In the genomic region with DNA sequence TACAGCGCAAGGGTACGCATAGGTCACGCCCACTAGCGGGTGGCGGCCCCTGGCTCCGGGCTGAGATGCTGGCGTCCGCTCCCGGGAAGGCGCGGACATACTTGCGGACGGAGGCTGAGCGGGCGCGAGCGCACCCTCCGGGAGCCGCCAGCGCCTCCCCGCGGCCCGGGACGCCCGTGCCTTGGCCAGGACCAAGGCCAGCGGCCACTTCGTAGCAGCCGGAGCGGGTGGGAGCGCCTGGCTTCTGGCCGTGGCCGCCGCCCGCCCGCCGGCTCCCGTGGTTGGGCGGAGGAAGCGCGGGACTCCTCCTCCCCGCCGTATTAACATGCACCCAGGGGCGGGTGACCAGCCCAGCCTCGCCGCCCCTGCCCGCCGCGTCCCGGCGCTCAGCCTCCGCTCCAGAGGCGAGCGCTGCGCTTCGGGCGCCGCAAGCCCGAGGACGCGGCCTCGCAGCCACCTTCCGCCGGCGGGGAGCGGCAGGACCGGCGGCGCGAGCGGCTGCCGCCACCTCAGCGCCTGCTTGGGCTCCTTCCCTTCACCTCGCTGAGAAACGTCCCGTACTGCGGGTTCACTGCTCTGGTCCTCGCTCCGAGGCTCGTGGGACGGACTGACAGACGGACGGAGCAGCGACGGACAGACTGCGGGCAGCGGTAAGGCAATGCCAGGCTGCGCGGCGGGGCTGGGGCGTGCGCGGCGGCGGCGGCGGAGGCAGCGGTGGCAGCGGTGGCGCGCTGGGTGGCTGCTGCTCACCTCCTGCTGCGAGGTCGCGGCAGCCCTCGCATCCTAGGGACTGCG, we compare ENCODE assay signal across 8 mouse cellular contexts. TPM values are rescaled to one million over a fixed set of nuclear protein-coding genes. Genes with fewer than 3 reads are reported as not detected.
DNase-seq lines count a peak whose midpoint lies in the region; ATAC-seq and TF ChIP-seq lines count a peak whose summit lies in the region.

A gene (plus strand): TSS at position 53 of the 795 bp plus-strand sequence.

- H3K9me3 ChIP-seq in embryonic facial prominence, embryonic 12.5 days, result no peaks in the 10 kb centered on the region
- H3K9me3 ChIP-seq in heart, embryonic 10.5 days, result no peaks in the 10 kb centered on the region
- no peaks in the 10 kb centered on the region for H3K9me3 ChIP-seq in kidney, embryonic 14.5 days (ENCODE audit: control insufficient read depth, low read length)

- H3K27ac ChIP-seq in thymus, adult 2 months (ENCODE audit: control insufficient read depth, insufficient read depth, low read length), result no peak within 1 kb of the TSS
- H3K27ac ChIP-seq in embryonic facial prominence, embryonic 12.5 days, result no peak within 1 kb of the TSS
- no peak within 1 kb of the TSS for H3K27ac ChIP-seq in heart, embryonic 10.5 days
- no peak within 1 kb of the TSS for H3K27ac ChIP-seq in kidney, embryonic 14.5 days (ENCODE audit: low read depth, low read length)

- peak; percentile 94 for ATAC-seq in embryonic facial prominence, embryonic 12.5 days (ENCODE audit: insufficient number of reproducible peaks, insufficient read depth, low FRiP score, low TSS enrichment)
- peak; percentile 99 for ATAC-seq in kidney, embryonic 14.5 days (ENCODE audit: low FRiP score, low TSS enrichment)

- WGBS in thymus, adult 2 months, result 4% methylated on average over 103 of the region's 105 CpGs
- WGBS in embryonic facial prominence, embryonic 12.5 days, result under 1% methylated on average over 85 of the region's 105 CpGs
- WGBS in heart, embryonic 10.5 days, result under 1% methylated on average over 104 of the region's 105 CpGs
- WGBS in kidney, embryonic 14.5 days, result 0% methylated on average over 97 of the region's 105 CpGs

- TF ChIP-seq POLR2A in thymus, adult 2 months (IDR thresholded peaks at IDR 0.05; ENCODE audit: control insufficient read depth, extremely low read depth, insufficient read depth, low read length, poor library complexity), result no peak

- H3K36me3 ChIP-seq in thymus, adult 2 months (ENCODE audit: control insufficient read depth, insufficient read depth, low read length), result no peaks in the 10 kb centered on the region
- H3K36me3 ChIP-seq in embryonic facial prominence, embryonic 12.5 days, result no peaks in the 10 kb centered on the region
- H3K36me3 ChIP-seq in heart, embryonic 10.5 days, result no peaks in the 10 kb centered on the region
- no peaks in the 10 kb centered on the region for H3K36me3 ChIP-seq in kidney, embryonic 14.5 days (ENCODE audit: control insufficient read depth, insufficient read depth, low read length)

- peak within 1 kb of the TSS; percentile 54 for H3K9ac ChIP-seq in embryonic facial prominence, embryonic 12.5 days
- H3K9ac ChIP-seq in kidney, embryonic 14.5 days (ENCODE audit: low read depth, low read length), result peak within 1 kb of the TSS; percentile 42; the same call in 1 of the 2 replicates

- H3K4me3 ChIP-seq in thymus, adult 2 months (ENCODE audit: control insufficient read depth, insufficient read depth, low read length), result no peak within 1 kb of the TSS
- peak within 1 kb of the TSS; percentile 60 for H3K4me3 ChIP-seq in embryonic facial prominence, embryonic 12.5 days
- H3K4me3 ChIP-seq in heart, embryonic 10.5 days, result peak within 1 kb of the TSS; percentile 70
- H3K4me3 ChIP-seq in kidney, embryonic 14.5 days (ENCODE audit: low read length), result peak within 1 kb of the TSS; percentile 58

- peak within 1 kb of the TSS; percentile 99 for H3K4me2 ChIP-seq in embryonic facial prominence, embryonic 12.5 days (replicated peaks)
- peak within 1 kb of the TSS; percentile 97 for H3K4me2 ChIP-seq in kidney, embryonic 14.5 days (replicated peaks; ENCODE audit: low read depth, low read length)

- H3K4me1 ChIP-seq in thymus, adult 2 months (replicated peaks; ENCODE audit: control insufficient read depth, insufficient read depth, low read length), result no peaks in the 10 kb centered on the region
- H3K4me1 ChIP-seq in embryonic facial prominence, embryonic 12.5 days, result peaks cover 11% of the 10 kb centered on the region; the same call in 1 of the 2 replicates
- peaks cover 13% of the 10 kb centered on the region for H3K4me1 ChIP-seq in heart, embryonic 10.5 days
- no peaks in the 10 kb centered on the region; the same call in 1 of the 2 replicates for H3K4me1 ChIP-seq in kidney, embryonic 14.5 days (ENCODE audit: control insufficient read depth, insufficient read depth, low read length)

- DNase-seq in thymus, adult 2 months, result peak; percentile 1
- no peak for DNase-seq in thymus, postnatal 14 days
- peak; percentile 78 for DNase-seq in heart, embryonic 10.5 days (ENCODE audit: low spot score)
- peak; percentile 58 for DNase-seq in liver
- peak; percentile 87 for DNase-seq in ovary, adult 18-20 months (ENCODE audit: low spot score)
- no peak for DNase-seq in spleen, postnatal 36 days (ENCODE audit: low spot score in 2 of 2)

- H3K27me3 ChIP-seq in thymus, adult 2 months (ENCODE audit: control insufficient read depth, insufficient read depth, low read length), result peaks cover 2% of the 10 kb centered on the region; the same call in 1 of the 2 replicates
- H3K27me3 ChIP-seq in embryonic facial prominence, embryonic 12.5 days, result peaks cover 42% of the 10 kb centered on the region
- peaks cover 52% of the 10 kb centered on the region for H3K27me3 ChIP-seq in heart, embryonic 10.5 days (ENCODE audit: insufficient read depth, poor library complexity, severe bottlenecking)
- peaks cover 22% of the 10 kb centered on the region for H3K27me3 ChIP-seq in kidney, embryonic 14.5 days (ENCODE audit: control insufficient read depth, insufficient read depth, low read length)

- no peak for TF ChIP-seq CTCF in thymus, adult 2 months (IDR thresholded peaks at IDR 0.05; ENCODE audit: borderline replicate concordance, control insufficient read depth, extremely low read depth, insufficient read depth, low read length, poor library complexity)

RNA-seq across cellular contexts. Expression of the gene that starts here (rescaled TPM):
- 0.32 and 0.33 TPM in 2 replicates for polyA plus RNA-seq in thymus, adult 2 months (2012; rRNA removed)
- polyA plus RNA-seq in embryonic facial prominence, embryonic 12.5 days (2016; fragmentation: Nextera tagmentation; extraction: Ambion mirVana), result 6.0 and 6.6 TPM in 2 replicates
- 0.43 and 0.51 TPM in 2 replicates for polyA plus RNA-seq in heart, embryonic 10.5 days (2016; fragmentation: Nextera tagmentation; extraction: Ambion mirVana)
- 3.2 and 3.8 TPM in 2 replicates for polyA plus RNA-seq in kidney, embryonic 14.5 days (2014; fragmentation: Nextera tagmentation; extraction: Ambion mirVana)

Comparison
In these comparisons a context has a peak if more than half of its experiments do, and no peak if none do; other contexts are left out.
1. Peak in DNase-seq in thymus, adult 2 months; RNA of the gene not detected or under 1 TPM.
2. Peak in DNase-seq and H3K4me3 ChIP-seq in heart, embryonic 10.5 days; RNA of the gene not detected or under 1 TPM.
3. DNase-seq: peak in liver (single experiment) and ovary, adult 18-20 months (single experiment); none in thymus, postnatal 14 days (single experiment) and spleen, postnatal 36 days (0 of 2).